Mouse (Mus musculus): ENCODE measurements around the gene Hrg.
"Not testable (repeated sequence)": the region's sequence is repeated elsewhere in the genome, so short reads cannot be mapped to it uniquely, and the experiment has no call there.

The Hrg gene

DNA sequence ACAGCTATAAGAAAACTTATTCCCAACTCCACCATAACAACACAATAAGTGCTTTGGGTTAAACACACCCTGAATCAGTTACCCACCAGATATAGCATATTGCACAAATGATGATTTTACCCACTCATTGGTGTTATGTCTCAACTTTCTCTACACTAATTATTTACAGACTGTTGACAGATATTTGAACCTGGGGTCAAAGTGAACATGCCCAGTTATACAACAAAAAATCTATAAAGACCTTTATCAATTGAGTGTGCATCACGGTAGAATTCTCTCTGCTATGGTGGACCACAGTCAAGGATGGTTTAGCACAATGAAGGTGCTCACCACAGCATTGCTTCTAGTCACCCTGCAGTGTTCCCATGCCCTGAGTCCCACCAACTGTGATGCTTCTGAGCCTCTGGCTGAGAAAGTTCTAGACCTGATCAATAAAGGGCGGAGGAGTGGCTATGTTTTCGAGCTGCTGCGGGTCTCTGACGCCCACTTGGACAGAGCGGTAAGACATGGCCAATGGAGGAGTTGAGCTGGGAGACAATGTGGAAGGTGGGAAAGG, at the start of gene Hrg:
Gene Hrg, plus strand, starts transcription at position 233 of the 556 bp plus-strand sequence.
- DNase-seq (ENCODE audit: extremely low read depth, insufficient read length, low spot score), result no peak

GRCm38 (mm10) chr16:22901326-22901725, 49.5 kb upstream of the Hrg start:
- no peak for DNase-seq (ENCODE audit: extremely low read depth, insufficient read length, low spot score)

GRCm38 (mm10) chr16:22909290-22909689, 41.6 kb upstream of the Hrg start:
- no peak for DNase-seq (ENCODE audit: extremely low read depth, insufficient read length, low spot score)

DNA sequence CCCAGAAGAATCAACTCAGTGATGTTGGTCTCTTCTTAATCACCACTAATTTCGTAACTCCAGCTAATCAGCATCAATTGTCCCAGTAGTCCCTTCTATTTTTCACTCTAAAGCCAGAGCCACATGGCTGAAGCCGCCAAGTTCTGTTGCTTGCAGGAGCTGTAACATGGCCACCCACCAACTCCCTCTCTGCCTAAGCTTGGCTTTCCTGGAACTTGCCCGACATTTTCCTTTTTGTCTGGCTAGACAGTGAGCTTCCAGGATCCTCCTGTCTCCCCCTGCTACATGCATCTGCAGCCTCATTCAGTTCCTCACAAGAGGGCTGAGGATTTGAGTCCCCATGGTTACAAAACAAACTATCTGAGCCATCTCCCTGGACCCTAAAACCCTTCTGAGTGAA, 38.9 kb upstream of the Hrg start:
- no peak for DNase-seq (ENCODE audit: extremely low read depth, insufficient read length, low spot score)

DNA sequence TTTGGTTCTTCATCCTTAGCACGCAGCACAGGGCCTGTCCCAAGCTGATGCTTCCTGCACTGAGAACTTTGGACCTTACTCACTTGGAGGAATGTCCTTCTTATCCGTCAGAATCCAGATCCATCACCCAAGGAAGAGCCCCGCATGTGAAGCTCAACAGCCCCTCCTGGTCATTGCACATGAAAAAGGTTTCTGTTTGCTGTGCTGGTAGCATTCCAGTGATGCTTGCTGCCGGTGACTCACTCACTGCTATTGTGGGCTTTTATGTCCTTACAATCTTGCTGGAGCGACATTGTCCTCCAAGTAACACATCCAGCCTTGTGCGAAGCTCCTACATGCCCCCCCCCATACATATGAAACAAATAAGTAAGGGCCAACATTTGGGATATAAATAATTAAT, 38.0 kb upstream of the Hrg start:
- peak; percentile 15 for DNase-seq (ENCODE audit: extremely low read depth, insufficient read length, low spot score)

DNA sequence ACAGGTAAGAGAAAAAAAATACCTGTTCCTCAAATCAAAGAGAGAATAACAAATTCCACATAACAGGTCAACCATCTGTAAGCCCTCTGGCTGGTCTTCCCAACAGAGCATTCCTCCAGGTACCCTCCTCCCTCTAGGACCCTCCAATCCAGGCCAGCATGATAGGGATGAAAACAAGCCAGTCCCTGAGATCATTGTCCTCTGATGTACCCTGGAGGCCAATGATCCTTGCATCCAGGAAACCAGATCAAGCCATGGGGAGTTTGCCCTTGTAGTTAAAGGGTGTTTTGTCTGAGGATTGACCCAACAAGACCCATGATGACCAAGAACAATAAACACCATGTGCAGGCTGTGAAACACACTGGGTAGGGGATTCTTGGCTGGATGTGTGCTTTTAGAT, 36.6 kb upstream of the Hrg start:
- no peak for DNase-seq (ENCODE audit: extremely low read depth, insufficient read length, low spot score)

- no peak for DNase-seq (ENCODE audit: extremely low read depth, insufficient read length, low spot score)
Measured at GRCm38 (mm10) chr16:22918034-22918433, 32.8 kb upstream of the Hrg start, which contains the start of gene Fetub. Fetub (plus strand) TSS chr16:22918334.

DNA sequence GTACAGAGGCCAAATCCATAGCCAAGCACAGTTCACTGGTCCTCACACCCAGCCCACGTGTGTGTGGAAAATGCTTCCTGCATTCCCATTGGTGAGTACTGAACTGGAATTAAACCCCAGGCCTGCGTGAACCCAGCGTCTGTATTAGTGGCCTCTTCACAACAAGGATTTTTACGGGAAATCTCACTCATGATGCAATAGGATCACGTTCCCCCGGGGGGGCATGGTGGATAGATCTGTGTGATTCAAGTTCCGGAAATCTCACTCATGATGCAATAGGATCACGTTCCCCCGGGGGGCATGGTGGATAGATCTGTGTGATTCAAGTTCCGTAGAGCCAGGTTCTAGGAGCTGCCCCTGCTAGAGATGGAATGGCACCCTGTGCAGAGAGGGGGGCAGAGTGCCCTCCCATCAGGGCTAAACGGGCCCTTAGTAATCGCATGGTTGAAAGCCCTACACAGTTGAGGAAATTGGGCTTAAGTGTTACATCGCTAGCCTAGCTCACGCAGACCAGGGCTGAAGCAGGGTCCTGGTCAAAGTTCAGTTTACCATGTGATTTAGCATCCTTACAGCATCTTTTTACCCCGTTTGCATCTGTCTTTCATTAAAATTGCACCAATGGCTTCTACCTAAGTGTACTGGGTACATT, 32.1 kb upstream of the Hrg start:
- DNase-seq (ENCODE audit: extremely low read depth, insufficient read length, low spot score), result no peak

DNA sequence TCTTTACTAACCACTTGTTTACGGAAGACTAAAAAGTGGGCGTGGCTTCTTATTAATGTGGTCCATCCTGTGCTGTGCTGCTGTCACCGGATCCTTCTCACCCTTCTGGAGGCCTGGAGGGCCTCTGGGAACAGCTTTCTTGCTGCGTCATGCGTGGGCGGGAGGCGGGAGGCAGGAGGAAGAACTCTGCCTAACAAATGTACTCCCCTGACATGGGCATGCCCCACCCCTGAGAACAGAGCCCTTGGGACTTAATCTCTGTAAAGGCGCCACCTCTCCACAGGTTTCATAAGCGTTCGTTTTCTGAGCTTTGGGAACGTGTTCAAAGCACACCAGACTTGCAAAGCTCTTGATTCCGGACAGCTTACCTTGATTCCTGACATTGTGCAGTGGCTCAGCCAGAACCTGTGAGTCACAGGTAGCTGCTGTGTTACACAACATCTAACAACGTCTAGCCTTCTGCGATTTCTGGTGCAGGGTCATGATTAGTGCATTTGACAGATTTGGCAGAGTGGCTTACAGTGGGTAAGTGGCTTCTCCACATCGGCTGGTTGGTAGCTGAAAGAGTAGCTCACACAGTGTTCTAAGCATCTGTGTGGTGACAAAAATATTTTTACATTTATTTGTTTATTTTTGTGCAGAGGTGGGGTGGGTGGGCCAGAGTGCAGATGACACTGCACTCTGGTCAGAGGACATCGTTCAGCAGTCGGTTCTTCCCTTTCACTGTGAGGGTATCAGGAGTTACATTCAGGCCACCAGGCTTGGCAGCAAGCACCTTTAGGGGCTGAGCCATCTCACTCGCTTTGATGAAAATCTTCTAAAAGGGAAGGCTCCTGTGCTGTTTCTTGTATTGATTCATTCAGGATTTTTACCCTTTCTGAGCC, 30.7 kb upstream of the Hrg start:
- peak; percentile 73 for DNase-seq (ENCODE audit: extremely low read depth, insufficient read length, low spot score)

GRCm38 (mm10) chr16:22921761-22922160, 29.1 kb upstream of the Hrg start:
- no peak for DNase-seq (ENCODE audit: extremely low read depth, insufficient read length, low spot score)

- no peak for DNase-seq (ENCODE audit: extremely low read depth, insufficient read length, low spot score)
Measured at GRCm38 (mm10) chr16:22922433-22922832, 28.4 kb upstream of the Hrg start.

DNA sequence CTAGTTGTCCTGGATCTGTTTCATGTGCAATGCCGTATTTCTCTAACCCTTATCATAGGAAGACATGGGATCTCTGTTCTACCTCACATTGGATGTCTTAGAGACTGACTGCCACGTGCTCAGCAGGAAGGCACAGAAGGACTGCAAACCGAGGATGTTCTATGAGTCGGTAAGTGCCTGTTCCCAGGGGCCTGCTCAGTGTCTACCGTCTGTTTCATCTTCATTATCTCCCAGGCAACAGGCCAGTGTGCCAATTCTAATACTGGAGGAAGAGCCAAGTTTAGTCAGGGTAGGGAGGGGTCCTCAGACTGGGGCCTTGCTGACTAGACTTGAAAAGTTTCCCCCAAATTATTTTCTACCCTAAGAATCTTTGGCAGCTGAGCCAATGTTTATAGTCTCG, 21.3 kb upstream of the Hrg start:
- DNase-seq (ENCODE audit: extremely low read depth, insufficient read length, low spot score), result no peak

- DNase-seq (ENCODE audit: extremely low read depth, insufficient read length, low spot score), result no peak
Measured at GRCm38 (mm10) chr16:22931431-22932200, 19.3 kb upstream of the Hrg start.

- no peak for DNase-seq (ENCODE audit: extremely low read depth, insufficient read length, low spot score)
Measured at GRCm38 (mm10) chr16:22937631-22938030, 13.2 kb upstream of the Hrg start.

- no peak for DNase-seq (ENCODE audit: extremely low read depth, insufficient read length, low spot score)
Measured at GRCm38 (mm10) chr16:22938541-22938940, 12.3 kb upstream of the Hrg start.

GRCm38 (mm10) chr16:22939120-22939695, 11.7 kb upstream of the Hrg start:
- DNase-seq (ENCODE audit: extremely low read depth, insufficient read length, low spot score), result no peak

DNA sequence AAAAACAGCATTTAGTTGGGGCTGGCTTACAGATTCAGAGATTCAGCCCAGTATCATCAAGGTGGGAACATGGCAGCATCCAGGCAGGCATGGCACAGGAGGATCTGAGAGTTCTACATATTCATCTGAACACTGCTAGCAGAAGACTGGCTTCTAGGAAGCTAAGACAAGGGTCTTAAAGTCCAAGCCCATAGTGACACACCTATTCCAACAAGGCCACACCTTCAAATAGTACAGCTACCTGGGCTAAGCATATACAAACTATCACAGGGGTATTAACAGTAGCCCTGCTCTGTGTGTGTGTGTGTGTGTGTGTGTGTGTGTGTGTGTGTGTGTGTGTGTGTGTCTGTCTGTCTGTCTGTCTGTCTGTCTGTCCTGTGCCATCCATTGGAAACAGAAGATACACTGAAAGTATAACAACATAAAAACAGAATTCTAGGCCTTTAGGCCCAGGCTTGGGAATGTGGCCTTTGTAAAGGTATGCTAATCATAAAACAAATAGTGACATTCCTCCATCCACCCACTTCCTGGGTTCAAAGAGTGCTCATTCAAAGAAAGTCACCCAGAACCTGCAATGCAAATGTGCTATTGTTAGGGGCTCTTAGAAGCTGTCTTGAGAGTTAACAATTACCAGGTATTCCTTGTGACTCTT, 8.9 kb upstream of the Hrg start:
- not testable (repeated sequence) for DNase-seq (ENCODE audit: extremely low read depth, insufficient read length, low spot score)

GRCm38 (mm10) chr16:22947371-22947770, 3.5 kb upstream of the Hrg start:
- no peak for DNase-seq (ENCODE audit: extremely low read depth, insufficient read length, low spot score)

DNA sequence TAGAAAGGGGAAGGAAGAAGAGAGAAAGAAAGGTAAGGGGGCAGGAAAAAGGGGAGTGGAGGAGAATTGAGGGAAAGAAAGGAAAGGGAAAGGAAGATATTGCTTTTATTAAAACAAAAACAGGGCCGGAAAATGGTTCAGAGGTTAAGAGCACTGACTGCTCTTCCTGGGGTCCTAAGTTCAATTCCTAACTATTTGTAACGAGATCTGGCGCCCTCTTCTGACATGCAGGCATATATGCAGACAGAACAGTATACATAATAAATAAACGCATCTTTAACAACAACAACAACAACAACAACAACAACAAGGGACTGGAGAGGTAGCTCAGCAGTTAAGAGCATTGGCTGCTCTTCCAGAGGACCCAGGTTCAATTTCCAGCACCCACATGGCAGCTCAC, 2.2 kb downstream of the Hrg start:
- no peak for DNase-seq (ENCODE audit: extremely low read depth, insufficient read length, low spot score)

GRCm38 (mm10) chr16:22955397-22956084, 4.7 kb downstream of the Hrg start:
- no peak for DNase-seq (ENCODE audit: extremely low read depth, insufficient read length, low spot score)
